Mouse (Mus musculus) thymus, postnatal 14 days (tissue): ENCODE data around the gene Rnh1.

Source experiments
- DNase-seq: peaks from one replicate; pipeline ENCODE4 v3.0.0; 2021

Gene Rnh1

GRCm38 (mm10) chr7:141172116-141173006 is at the start of gene Rnh1:
Rnh1 (minus strand) TSS chr7:141172857.
- peak; percentile 94 for DNase-seq

- DNase-seq: no peak
Observed at GRCm38 (mm10) chr7:141222126-141222467, 49.4 kb upstream of the Rnh1 start.

GRCm38 (mm10) chr7:141221249-141222125 is 48.8 kb upstream of the Rnh1 start:
- peak; percentile 94 for DNase-seq

GRCm38 (mm10) chr7:141220377-141220776 is 47.7 kb upstream of the Rnh1 start:
- no peak for DNase-seq

GRCm38 (mm10) chr7:141219558-141220099 is 47.0 kb upstream of the Rnh1 start:
- no peak for DNase-seq

- no peak for DNase-seq
Observed at GRCm38 (mm10) chr7:141218557-141219133, 46.0 kb upstream of the Rnh1 start.

- DNase-seq: no peak
Observed at GRCm38 (mm10) chr7:141218141-141218540, 45.5 kb upstream of the Rnh1 start.

GRCm38 (mm10) chr7:141217343-141218013 is 44.8 kb upstream of the Rnh1 start:
- DNase-seq: no peak

GRCm38 (mm10) chr7:141216894-141217293 is 44.2 kb upstream of the Rnh1 start:
- no peak for DNase-seq

GRCm38 (mm10) chr7:141215880-141216733 is 43.5 kb upstream of the Rnh1 start:
- peak; percentile 65 for DNase-seq

- peak; percentile 98 for DNase-seq
Observed at GRCm38 (mm10) chr7:141215101-141215879, 42.6 kb upstream of the Rnh1 start, which contains the start of gene Rassf7. Rassf7 (plus strand) TSS chr7:141215860.

- DNase-seq: no peak
Observed at GRCm38 (mm10) chr7:141214310-141214709, 41.7 kb upstream of the Rnh1 start.

GRCm38 (mm10) chr7:141213605-141214235 is 41.1 kb upstream of the Rnh1 start, which contains the start of gene Lmntd2:
Lmntd2 (minus strand) TSS chr7:141214080.
- no peak for DNase-seq

GRCm38 (mm10) chr7:141213133-141213532 is 40.5 kb upstream of the Rnh1 start:
- DNase-seq: no peak

- DNase-seq: no peak
Observed at GRCm38 (mm10) chr7:141210606-141211131, 38.0 kb upstream of the Rnh1 start.

- no peak for DNase-seq
Observed at GRCm38 (mm10) chr7:141210137-141210536, 37.5 kb upstream of the Rnh1 start.

GRCm38 (mm10) chr7:141209526-141209925 is 36.9 kb upstream of the Rnh1 start:
- no peak for DNase-seq

- no peak for DNase-seq
Observed at GRCm38 (mm10) chr7:141206182-141206937, 33.7 kb upstream of the Rnh1 start.

- DNase-seq: no peak
Observed at GRCm38 (mm10) chr7:141205504-141205903, 32.8 kb upstream of the Rnh1 start.
